Mouse (Mus musculus) layer of hippocampus, adult 8-10 months (tissue): ENCODE measurements at regions not wholly inside any gene's neighbourhood (a gene's known extent, or its start where the extent isn't known, plus 50 kb on each side); places are given as distances from the start of the nearest gene placed in this dataset.
A peak's percentile ranks its signal among the peaks of the same experiment; 100 is the strongest.

ENCODE experiments used
- DNase-seq, 2 experiments: peaks; one replicate each; pipeline ENCODE4 v3.0.0; 2022; ENCODE audit warnings: low spot score in 2 of 2

- no peak for DNase-seq
Observed at GRCm38 (mm10) chr15:85660528-85661392, 74.0 kb upstream of the Ppara start.

GRCm38 (mm10) chr15:85661393-85661690, 73.4 kb upstream of the Ppara start:
- no peak for DNase-seq

DNA sequence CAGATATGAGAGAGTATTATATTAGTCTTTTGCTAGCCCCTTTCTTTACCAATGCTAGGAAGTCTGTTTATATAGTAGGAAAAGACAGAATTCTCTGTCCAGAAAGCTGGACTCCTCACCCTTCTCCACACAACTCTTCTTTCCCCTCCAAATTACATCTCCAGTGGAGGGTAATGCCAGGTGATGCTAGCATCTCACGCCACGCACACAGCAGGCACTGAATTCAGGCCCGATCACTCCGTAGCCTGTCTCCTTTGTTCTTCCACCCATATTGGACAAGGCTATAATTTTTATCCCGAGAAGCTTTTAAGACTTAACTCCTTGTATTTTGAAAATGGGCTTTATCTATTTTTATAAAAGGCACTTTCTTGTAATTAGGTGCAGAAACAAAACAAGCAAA, 73.0 kb upstream of the Ppara start:
- no peak for DNase-seq

GRCm38 (mm10) chr15:85662271-85662670, 72.5 kb upstream of the Ppara start:
- DNase-seq, result no peak

DNA sequence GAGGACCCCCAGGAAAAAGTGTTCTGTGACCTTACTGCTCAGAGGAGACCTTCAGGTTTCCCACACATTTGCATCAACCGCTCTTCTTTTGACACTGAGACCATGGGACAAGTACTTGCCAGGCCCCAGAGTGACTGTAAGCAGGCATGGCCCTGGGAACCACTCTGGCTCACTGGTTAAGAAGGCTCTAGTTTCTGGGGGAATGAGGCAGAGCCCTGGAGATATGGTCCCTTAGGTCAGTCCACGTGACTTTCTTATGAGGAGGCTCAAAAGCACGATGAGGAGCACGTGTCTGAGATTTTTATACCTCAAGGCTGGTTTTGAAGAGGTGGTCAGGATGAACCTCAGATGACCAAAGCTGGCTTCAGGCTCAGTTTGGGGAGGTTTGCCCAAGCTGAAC, 72.1 kb upstream of the Ppara start:
- no peak for DNase-seq

GRCm38 (mm10) chr15:85663757-85664431, 70.9 kb upstream of the Ppara start:
- no peak for DNase-seq

DNA sequence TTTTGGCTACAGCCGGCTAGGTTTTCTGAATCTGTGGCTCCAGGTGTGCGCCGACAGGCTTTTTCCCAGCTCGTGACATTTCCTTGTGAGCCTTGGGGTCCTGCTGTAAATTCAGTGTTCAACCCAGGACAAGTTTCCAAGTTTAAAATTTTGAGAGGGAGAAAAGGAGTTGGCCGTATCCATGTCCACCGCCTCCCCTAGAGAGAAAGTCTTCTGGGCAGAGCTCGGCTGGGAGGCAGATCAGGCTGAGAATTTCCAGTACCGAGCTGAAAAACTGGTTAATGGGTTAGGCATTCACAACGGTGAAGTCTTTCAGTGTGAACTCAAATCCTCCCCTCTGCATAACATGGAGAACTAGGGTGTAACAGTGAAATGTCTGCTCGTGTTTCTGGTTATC, 70.4 kb upstream of the Ppara start:
- DNase-seq, result no peak

- no peak for DNase-seq
Observed at GRCm38 (mm10) chr15:85665181-85665821, 69.5 kb upstream of the Ppara start.

DNA sequence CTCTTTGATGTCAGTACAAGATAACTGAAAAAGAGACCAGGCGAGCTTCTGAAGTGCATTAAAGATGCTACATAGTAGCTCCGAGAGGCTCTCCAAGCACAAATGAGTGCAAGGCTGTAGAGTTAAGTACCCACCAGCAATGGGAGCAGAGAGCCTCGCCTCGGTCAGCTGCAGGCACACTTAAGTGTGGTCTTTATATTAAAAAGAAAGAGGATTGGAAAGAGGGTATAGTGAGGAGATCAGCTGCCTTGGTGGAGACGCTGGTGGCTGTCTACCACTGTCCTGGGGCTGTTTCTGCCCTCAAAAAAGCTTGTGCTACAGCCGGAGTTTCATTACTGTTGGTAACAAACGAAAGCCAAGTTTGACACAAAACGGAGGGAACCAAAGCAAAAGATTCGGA, 68.3 kb upstream of the Ppara start:
- no peak for DNase-seq

DNA sequence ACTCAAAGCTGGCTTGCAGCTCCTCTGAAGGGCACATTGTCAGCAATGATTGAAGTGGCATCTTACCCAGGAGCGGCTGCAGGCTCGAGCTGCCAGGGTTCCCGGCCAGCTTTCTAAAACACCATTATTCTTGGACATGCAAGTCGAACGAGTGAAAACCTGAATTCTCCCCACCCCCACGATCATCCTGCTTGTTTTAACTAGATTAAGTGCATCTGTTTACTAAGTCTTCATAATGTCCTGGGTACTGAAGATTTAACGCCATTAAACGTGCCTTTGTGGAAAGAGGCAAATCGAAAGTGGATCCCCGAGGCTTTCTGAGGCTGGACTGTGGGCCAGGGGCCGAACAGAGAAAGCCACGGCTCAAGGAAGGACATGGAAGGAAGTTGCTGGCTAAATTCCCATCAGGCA, 67.4 kb upstream of the Ppara start:
- DNase-seq, result no peak

- no peak for DNase-seq
Observed at GRCm38 (mm10) chr15:85667906-85668590, 66.7 kb upstream of the Ppara start.

DNA sequence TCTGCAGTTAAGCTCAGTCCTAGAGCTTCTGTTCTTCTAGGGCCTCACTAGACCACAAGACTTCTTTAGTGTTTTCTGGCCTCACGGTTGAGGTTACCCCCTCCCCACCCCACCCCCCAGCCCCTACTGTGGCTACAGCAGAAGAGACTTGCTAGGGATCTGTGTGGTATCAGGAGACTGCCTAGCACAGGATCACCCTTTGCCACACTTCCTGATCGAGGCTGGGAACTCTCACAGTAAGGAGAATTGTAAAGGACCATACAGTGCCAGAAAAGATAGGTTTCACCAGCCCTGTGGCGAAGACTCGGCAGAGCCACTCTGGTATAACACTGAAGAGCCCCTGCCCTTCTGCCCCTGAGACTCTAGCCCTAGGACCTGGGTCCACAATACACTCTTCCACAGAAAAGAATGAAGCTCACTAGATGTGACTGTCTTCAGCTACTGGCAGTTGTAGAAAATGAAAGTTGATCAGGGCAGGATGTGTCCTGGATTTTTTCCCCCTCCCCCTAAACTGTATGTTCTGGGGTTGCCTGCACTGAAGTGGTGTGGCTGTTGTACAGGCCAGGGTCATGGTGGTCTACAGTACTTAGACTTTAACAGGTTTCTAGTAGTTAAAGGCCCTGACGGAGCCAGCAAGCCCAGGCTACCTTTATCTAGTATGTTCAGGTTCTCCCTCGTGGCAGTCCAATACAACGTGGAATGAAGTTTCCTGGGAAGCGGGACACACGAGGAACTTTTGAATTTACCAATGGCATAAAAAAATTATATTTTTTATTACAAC, 65.7 kb upstream of the Ppara start:
- DNase-seq, result no peak

DNA sequence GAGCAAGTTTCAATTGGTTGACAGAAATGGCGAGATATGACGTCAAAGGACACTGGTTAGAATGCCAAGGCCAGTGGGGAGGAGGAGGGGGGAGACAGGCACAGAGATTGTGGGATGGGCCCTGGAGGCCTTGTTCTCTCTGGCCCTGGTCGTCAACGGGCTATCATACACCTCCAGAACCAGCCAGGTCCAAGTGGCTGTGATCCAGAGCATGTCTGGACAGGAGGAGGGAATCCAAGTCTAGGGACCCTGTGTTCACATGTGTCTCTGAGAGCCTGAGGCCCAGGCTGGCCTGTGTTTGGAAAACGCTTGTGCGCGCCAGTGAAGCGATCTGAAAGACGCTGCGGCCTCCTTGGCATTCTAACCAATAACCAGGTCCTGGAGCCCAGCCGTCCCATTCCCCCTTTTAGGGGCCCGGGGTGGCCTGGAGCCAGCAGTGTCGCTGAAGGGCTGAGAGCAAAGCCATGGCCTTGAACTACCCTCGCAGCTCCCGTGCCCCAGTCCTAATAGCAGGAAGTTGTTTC, 65.1 kb upstream of the Ppara start:
- peak; percentile 80 to 83 for DNase-seq

DNA sequence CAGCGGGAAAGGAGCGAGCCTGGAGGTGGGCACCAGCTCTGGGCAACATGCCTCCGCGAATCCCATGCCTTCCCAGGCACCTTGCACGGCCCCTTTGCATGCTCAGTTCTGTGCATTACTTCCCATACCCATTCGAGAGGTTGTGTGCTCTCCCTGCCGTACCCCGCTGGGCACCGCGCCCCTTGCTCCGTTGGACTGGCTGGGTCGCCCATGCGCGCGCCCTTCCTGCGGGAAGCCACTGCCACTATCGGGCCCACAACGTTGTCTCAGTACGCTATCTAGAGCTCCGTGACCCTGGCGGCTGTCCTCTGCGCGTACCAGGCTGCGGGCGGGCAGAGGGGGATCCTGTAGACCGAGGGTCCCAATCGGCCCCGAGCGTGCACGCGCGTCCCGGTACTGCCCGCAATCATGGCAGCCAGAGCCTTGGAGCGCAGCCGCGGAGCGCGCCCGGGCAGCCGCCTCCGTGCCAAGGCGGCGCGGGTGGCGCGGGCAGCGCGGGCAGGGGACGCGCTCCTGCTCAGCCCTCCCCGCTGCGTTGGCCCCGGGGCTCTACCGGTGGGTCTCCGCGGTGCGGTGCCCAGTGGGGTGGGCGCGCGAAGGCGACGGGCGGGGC, 64.5 kb upstream of the Ppara start:
- DNase-seq, result peak in 1 of 2 experiments; percentile 76

DNA sequence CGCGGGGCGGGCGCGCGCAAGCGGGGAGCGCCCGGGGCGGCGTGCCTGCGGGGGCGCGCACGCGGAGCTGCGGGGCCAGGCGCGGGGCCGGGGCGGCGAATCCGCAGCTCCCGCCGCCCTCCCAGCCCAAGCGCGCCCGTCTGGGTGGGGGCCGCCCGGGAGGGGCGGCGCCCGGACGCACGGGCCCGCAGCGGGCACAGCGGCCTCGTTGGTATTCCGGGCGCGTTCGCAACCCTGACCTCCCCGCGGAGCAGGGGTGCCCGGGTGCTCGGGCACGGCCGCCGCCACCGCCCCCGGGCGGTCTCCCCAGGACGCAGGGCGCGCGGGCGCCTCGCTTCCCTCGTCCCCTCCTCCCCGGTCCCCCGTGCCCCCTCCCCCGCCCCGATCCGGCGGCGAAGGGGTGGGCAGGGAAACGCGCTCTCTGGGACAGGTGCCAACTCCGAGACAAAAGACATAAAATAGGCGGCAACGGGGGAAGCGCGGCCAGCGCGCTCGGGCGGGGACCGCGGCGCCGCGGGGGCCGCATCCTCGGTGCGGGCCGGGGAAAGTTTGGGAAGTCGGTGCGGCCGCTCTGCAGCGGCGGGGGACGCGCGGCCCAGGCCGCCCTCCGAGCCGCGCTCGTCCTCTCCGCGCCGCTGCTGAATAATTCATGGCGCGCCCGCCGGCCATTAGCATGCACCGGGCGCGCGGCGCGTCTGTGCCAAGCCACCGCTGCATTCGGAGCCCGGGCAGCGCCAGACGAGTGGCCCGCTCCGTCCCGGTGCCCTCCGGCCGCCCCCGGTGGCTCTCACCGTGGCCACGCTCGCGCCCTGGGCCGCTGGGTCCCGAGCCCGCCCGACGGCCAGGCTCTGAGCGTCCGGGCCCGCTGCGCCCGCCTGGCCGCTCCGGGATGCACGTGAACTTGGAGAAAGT, 63.7 kb upstream of the Ppara start:
- DNase-seq, result peak; percentile 85 to 88

DNA sequence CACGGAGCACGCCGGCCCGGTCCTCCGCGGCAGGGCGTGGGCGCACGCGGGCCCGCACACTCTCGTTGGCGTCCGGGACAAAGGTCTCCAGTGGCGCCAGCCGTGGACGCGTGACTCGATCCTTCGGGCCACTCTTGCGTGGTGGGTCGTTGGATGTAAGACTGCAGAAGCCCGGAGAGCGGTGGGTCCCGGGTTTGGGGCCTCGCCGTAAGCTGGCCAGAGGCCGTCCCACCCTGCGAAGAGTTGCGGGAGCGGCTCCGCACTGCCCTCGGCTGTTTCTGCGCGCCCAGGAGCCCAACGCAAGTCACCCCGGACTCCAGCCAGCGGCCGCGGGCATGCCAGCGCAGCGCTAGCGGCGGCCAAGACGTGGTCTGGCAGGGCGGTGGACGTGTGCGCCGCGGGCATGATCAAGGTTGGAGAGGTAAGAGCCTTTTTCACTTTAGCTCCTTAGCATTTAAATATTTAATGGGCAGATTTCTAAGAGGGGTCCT, 63.0 kb upstream of the Ppara start:
- no peak for DNase-seq

DNA sequence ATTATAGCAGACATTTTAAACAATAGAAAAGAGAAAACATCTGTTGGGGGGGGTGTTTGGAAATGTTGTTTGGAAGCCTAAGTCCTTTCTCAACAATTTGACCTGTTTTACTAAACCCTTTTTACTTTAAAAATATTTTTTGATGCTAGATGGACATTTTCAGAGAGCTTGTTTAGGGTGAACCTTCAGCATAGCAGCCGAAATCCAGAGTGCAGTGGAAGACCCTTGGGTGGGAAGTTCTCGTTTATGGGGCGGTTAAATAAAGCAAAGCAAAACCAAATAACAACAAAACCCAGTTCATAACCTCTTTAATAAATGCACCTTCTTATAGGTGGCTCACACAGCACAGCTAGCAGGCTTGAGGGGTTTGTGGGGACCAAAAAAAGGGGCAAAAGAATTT, 62.4 kb upstream of the Ppara start:
- DNase-seq, result no peak

DNA sequence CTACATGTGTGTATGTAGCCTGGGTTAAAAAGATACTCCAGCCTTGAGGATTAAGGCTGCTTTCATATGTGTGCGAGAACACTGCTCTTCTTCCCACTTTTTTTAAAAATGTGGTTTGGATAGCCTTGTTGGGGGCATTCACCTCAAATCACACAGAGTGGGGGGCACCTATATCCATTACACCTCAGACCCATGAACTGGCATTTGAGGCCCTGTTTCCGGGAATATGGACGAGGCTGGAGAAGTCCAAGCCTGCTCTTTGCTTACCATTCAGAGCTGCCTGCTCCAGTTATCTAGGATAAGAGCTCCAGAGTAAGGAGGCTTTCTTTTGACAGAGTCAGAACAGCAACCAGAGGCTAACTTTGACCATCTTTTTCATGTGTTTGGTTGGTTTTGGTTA, 61.9 kb upstream of the Ppara start:
- no peak for DNase-seq

GRCm38 (mm10) chr15:85673506-85673905, 61.3 kb upstream of the Ppara start:
- DNase-seq, result no peak
